23 mouse cellular contexts compared by ENCODE assay signal in the genomic region with DNA sequence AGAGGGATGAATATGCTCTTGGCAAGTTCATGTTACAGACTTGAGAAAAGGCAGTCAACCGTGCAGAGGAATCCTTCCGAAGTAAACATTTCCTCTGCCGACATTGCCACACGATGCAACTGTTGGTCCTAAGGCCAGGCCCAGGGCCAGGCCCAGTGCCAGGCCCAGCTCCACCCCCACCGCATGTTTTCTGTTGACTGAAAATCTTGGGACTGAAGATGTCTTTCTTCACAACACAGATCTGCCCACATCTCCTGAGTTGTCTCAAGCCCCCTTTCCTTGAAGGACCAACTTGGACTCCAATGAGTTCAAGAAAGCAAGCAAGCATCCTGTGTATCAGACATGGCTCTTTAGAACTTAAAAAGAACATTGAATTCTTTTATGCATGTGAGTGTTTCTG.
"Had no signal": no experiment of that assay in that cellular context is flagged by ENCODE, and none has a peak within 500 bp of the region (broad histone marks: within the 10 kb centered on the region; RNA-seq: fewer than 3 reads in every experiment).

No protein-coding gene starts in this region.

- H3K27me3 ChIP-seq: heart, embryonic 12.5 days; hindbrain, embryonic 12.5 days; kidney, embryonic 15.5 days; limb, embryonic 13.5 days; limb, embryonic 15.5 days; liver, embryonic 13.5 days had no signal

- DNase-seq: forebrain, postnatal 0 days; gastrocnemius, postnatal 14 days; gastrocnemius, postnatal 36 days; heart, adult 18-20 months; heart, postnatal 10 days; heart, postnatal 36 days; kidney, adult 18-20 months; kidney, adult 8-10 months; kidney, postnatal 14 days; kidney, postnatal 36 days; layer of hippocampus, adult 9-11 months; layer of hippocampus, postnatal 36 days; liver, embryonic 13.5 days had no signal

- ATAC-seq: forebrain, postnatal 0 days; hindbrain, embryonic 16.5 days; inflammation-experienced regulatory T-cells, adult 6 months; intestine, embryonic 16.5 days had no signal

- H3K9me3 ChIP-seq: heart, embryonic 12.5 days; hindbrain, embryonic 12.5 days; kidney, embryonic 15.5 days; limb, embryonic 13.5 days; limb, embryonic 15.5 days; liver, embryonic 13.5 days had no signal

- H3K9ac ChIP-seq: forebrain, postnatal 0 days; heart, embryonic 12.5 days; hindbrain, embryonic 12.5 days; hindbrain, embryonic 14.5 days; kidney, embryonic 15.5 days; limb, embryonic 13.5 days; limb, embryonic 15.5 days; liver, embryonic 13.5 days had no signal

- H3K36me3 ChIP-seq: heart, embryonic 12.5 days; hindbrain, embryonic 12.5 days; kidney, embryonic 15.5 days; limb, embryonic 13.5 days; limb, embryonic 15.5 days; liver, embryonic 13.5 days had no signal

- H3K4me3 ChIP-seq: heart, embryonic 12.5 days; hindbrain, embryonic 12.5 days; kidney, embryonic 15.5 days; limb, embryonic 13.5 days; limb, embryonic 15.5 days; liver, embryonic 13.5 days had no signal

- H3K27ac ChIP-seq: hindbrain, embryonic 12.5 days; hindbrain, embryonic 14.5 days; kidney, embryonic 15.5 days; kidney, postnatal 0 days; limb, embryonic 13.5 days; limb, embryonic 15.5 days; liver, embryonic 13.5 days had no signal

- H3K4me2 ChIP-seq: heart, embryonic 12.5 days; hindbrain, embryonic 12.5 days; hindbrain, embryonic 14.5 days; kidney, embryonic 15.5 days; limb, embryonic 13.5 days; limb, embryonic 15.5 days; liver, embryonic 13.5 days had no signal

- H3K4me1 ChIP-seq: hindbrain, embryonic 12.5 days; kidney, embryonic 15.5 days; limb, embryonic 13.5 days; limb, embryonic 15.5 days; liver, embryonic 13.5 days had no signal
